Mouse (Mus musculus) liver, postnatal 0 days (tissue): ENCODE measurements around the gene Nid1.

ENCODE experiments used
- CTCF ChIP-seq: sonication (generic); IDR thresholded peaks from 2 replicates; pipeline ENCODE4 v1.5.1; 2016; ENCODE audit warnings: antibody characterized with exemption, low read depth
- EP300 ChIP-seq: IDR thresholded peaks from 2 replicates; pipeline ENCODE4 v1.6.1; 2016; ENCODE audit warnings: antibody characterized with exemption, low read depth, mild to moderate bottlenecking

DNA sequence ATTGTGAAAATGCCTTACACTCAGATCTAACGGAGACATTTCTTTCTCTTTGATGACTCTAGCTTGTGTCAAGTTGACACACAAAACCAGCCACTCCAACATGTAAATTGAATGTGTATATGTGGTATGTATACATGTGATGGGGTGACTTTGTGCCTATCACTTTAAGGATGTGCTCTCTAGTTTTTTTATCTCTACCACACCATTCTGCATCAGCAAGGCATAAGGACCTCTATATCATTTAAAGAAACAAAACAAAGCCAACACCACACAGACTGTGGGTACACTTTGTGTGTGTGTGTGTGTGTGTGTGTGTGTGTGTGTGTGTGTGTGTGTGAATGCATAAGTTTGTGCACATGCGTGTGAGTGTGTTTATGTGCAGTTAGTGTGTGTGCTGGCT is 99.2 kb downstream of the Nid1 start:
- TF ChIP-seq CTCF (no peak), EP300 (no peak)
